Mouse (Mus musculus) right cerebral cortex, adult 2 months (tissue): ENCODE measurements around the gene Olfr844.

ENCODE experiments used
- DNase-seq, 2 experiments: peaks; one replicate each; pipeline ENCODE4 v3.0.0; 2021 to 2022; ENCODE audit warnings: low spot score in 2 of 2

Olfr844 gene

DNA sequence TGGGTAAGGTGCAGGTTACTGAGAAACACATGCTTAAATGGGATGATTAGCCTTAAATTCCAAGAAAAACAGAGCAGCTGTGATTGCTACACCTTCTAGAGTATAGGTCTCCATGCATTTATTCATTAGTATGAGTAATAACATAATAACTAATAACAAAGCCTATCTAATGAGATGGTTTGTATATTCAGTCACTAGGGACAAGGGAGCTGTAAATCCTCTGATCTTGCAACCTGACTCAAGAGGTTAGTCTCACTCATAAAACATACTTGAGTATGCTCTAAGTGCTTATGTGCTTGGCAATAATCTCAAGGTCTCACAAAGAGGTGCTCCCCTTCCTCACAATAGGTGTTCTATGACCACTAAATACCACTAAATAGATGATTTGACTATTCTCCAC lies at the start of gene Olfr844:
Gene Olfr844, plus strand, starts transcription at position 301 of the 400 bp plus-strand sequence.
- DNase-seq, result no peak

GRCm38 (mm10) chr9:19336157-19336556 lies 20.0 kb downstream of the Olfr844 start, which contains the start of gene Olfr845:
Olfr845 (plus strand) TSS chr9:19336457.
- DNase-seq, result no peak

DNA sequence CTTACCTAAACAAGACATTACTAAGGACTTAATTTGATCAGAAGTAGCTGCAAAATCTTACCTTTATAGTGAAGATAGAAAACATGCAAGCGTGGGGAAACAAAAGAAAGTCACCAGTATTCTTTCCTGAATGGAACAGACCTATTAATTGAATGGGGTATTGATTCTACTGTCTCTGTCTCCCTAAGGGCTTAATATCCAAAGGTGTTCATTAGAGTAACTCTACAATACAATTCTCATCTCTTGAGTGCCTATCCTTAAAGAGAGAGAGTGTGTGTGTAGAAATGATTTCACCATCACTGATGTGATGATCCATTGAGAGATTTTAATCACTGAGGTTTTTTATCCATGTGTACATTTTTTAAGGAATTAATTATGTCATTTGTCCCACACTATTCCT lies 47.8 kb downstream of the Olfr844 start, which contains the start of gene Olfr846:
Gene Olfr846, minus strand, starts transcription at position 101 of the 400 bp plus-strand sequence.
- no peak for DNase-seq
